Mouse (Mus musculus): ENCODE measurements around the gene Rhoh. TPM values are rescaled to one million over a fixed set of nuclear protein-coding genes. Genes with fewer than 3 reads are reported as not detected.

Rhoh gene
- total RNA-seq (2022): 1 to 10 TPM in 3 of 4 experiments, under 1 TPM in 1; 0.94 to 3.7 (median 1.8) TPM

DNA sequence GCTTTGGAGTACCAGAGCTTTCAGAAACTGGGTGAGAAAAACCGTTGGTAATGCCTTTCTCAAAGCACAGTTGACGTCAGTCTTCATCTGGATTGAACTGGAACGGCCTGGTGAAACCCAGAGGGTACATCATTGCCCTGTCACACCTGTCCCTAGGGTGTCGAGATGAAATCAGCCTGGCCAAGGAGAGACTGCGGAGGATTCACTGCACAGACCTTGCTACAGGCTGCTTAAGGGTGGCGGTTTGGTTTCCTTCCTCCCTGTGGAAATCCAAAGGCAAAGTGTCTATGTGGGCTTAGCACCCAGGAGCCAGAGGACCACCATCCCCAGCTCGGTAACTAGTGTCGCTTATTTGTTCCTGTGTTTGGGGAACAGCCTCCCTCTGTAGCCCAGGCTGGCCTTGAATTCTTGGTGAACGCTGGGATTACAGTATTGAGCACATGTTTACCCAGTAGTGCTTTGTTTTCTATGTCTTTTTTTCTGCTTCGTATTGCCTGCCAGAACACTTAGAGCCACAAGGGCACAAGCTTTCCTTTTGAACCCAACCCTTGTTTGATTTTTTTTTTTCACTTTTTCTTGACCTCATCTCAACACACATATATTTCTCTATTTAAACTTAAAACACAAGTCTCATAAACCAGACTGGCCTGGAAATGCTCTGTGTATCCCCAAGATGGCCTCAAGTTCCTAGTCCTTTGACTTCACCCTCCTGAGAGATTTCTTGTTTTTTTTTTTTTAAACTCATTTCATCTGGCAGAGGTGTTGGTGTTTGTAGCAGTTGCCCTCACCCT is at the start of gene Rhoh:
Gene Rhoh, plus strand, starts transcription at position 60 of the 791 bp plus-strand sequence.
- DNase-seq (ENCODE audit: low spot score in 2 of 2): no peak

DNA sequence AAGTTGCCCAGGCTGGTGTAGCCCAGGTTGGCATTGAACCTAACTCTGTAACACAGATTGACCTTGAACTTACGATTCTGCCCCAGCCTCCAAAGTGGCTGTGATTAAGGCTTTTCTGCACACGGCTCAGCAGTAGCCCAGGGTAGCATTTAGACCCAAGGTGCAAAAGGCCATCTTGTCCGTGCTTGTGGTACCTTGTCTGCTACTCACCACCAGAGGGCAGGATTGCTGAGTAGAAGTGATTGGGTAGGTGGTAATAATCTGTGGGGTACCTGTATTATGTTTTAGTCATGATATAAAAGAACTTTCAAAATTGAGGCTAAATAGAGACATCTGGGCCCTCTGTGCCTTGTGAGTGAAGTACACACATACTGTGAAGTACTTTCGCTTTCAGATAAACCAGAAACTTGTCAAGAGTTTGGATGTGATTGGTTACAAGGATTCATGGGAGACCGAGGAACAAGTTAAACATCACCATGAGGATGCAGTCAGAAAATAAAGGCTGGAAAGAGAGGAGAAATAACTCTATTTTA is 37.3 kb upstream of the Rhoh start:
- DNase-seq (ENCODE audit: low spot score in 2 of 2): peak in 1 of 2 experiments; percentile 16

DNA sequence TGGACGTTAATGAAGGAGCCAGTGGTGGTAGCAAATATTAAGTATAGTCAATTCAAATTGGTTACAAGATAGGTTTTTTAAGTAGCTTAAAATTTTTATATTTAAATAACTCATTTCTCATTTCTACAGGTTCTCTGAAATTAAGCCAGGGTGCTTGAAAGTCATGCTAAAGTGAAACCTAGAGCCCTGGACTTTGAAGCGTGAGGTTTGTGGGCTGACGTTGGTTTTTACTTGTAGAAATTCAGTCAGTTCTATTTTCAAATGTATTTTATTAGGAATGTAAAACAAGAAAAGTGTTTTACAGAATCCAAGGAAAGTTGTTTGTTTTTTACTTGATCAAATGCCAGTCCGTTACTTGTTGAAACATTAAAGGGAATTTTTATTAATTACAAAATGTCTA is 34.5 kb upstream of the Rhoh start:
- no peak for DNase-seq (ENCODE audit: low spot score in 2 of 2)

DNA sequence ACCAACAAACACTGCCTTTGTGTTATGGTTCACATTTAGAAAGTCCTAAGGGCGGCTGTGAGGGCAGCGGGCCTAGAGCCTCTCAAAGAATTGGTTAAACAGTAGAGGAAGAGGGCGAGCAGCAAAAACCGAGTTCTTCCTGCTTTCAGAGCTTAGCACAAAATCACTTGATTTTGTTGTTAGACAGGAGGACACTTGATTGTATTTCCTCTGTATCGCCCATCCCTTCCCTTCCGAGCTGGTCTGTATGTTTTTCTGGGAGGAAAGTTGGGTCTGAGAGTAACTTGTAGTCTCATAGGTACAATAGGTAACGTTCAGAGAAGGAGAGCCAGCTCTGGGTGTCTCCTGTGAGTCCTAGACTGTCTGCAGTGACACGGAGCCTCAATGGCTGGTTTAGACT is 33.9 kb upstream of the Rhoh start:
- no peak for DNase-seq (ENCODE audit: low spot score in 2 of 2)

DNA sequence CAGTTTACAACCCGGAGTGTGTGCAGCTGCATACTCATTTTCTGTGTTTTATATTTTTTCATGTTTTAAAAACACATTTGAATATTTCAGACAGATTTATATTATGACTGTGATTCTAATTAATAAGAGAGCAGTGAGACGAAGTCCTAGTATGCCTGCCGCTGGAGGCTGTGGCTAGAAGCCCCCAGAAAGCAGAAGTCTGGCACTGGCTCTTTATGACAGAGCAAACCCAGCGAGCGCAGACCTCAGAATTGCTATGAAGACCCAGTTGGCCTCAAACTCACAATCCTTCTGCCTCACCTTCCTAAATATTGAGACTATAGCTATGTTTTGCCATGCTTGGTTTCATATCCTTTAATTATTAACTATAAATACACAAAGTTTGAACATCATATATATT is 32.8 kb upstream of the Rhoh start:
- no peak for DNase-seq (ENCODE audit: low spot score in 2 of 2)

DNA sequence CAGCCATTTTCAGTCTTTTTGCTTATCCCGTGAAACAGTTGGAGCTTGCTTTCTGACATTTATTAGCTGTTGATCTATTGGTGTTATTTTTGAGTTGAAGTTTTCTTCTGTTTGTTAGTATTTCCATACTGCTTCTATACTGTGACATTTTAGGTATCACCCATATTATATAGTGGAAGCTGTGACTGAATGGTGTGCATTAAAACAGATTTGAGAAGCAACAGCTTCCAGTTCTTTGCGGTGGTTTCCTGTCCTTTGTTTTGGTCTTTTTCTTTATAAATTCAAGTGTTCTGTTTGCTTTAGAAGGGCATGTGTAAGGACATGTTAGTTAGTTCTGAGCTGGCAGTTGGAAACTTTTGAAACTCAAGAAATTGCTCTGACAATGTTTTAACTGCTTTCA is 32.0 kb upstream of the Rhoh start:
- no peak for DNase-seq (ENCODE audit: low spot score in 2 of 2)

DNA sequence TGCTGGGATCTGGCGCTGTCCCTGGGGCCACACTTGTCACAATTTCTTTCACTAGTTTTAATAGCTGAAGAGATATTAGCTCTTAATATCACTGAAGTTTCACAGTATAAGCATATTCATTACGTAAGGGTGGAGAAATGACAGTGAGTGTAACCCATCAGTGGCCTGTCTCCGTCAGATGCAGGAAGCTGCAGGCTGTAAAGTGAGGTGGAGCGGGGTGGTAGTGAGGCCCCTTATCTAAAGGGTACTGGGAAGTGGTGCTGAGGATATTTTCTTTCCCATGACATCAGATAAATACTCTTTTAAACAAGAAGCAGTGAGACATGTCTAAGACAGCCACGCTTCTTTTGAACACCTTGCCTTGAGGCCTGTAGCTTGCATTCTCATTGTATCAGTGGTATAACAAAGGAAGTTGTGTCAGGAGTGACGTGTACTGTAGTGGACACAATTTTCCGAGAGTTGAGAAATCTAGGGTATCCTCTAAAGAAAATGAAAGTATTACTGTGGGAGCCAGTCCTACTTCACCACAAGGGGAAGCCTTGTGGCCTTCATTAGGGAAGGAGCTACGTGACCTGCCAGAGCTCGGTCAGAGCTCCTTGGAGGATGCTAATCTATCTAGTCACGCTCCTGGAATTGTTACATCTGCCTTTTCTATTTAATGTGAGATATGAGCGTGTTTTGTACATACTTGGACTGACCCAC is 28.9 kb upstream of the Rhoh start:
- no peak for DNase-seq (ENCODE audit: low spot score in 2 of 2)

DNA sequence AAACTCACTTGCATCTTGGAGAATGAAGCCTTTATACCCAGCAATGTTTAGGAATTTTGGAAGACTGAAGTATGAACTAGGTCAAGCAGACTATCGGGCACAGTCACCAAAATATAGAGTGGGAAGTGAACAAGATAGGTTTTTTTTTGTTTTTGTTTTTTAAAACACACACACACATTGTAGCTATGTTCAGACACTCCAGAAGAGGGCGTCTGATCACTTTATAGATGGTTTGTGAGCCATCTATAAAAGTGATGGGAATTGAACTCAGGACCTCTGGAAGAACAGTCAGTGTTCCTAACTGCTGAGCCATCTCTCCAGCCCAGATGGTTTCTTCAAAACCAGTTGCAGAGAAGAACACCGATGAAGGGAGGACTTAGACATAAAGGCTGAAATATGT is 27.9 kb upstream of the Rhoh start:
- no peak for DNase-seq (ENCODE audit: low spot score in 2 of 2)

DNA sequence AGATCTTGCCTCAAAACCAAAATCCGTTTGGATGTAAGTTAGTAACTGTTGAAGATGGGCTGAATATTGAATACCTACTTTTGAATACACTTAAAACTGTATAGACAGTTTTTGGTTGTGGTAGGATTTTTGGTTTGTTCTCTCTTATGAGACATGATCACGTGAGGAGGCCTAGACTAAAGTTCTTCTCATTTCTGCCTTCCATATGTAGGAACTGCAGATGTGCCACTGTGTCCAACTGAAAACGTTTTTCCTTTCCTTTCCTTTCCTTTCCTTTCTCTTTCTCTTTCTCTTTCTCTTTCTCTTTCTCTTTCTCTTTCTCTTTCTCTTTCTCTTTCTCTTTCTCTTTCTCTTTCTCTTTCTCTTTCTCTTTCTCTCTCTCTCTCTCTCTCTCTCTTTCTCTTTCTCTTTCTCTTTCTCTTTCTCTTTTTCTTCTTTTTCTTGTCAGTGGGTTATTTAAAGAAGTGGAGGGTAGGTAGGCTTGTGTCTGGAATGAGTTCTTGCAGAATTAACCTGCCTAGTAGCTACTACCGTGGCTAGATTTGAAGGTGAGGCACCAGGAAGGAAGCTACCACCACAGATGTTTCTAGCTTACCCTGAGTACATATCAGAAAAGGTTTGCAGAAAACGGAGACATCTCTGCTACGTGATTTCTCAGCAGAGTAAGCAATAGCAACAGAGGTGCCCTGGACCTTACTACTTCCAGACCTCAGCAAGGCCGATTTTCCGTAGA is 27.1 kb upstream of the Rhoh start:
- no peak for DNase-seq (ENCODE audit: low spot score in 2 of 2)

DNA sequence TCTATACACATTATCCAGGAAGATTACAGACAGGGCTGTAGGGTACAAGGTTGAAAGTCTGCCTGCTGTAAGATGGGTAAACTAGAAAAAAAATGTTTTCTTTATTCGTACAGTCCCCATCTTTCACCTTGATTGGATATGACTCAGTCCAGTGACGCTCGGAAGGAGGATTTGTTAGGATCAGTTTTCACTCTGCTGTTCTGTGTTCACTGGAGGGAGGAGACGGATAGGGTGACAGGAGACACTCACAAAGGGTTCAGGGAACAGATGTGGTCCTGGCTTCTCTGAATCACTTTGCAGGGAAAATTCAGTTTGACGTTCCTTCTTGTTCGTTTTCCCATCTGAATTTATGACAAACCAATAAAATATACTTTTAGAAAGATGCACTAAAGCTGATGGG is 23.0 kb upstream of the Rhoh start:
- no peak for DNase-seq (ENCODE audit: low spot score in 2 of 2)

DNA sequence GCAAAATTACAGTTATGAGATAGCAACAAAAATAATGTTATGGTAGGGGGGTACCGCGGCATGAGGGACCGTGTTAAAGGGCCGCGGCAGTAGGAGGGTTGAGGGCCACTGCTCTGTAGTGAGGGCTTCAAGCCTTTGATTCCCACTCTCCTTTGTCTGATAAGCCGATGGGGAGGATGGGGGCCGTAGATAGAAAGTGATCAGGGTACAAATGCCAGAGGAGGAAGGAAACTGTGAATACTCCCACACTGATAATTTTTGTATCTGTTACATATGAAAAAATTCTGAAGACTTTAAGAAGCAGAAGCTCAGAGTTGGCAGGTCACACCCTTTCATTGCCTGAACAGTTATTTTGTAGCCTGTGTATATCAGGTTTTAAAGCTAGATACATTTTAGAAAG is 18.1 kb upstream of the Rhoh start:
- DNase-seq (ENCODE audit: low spot score in 2 of 2): no peak

DNA sequence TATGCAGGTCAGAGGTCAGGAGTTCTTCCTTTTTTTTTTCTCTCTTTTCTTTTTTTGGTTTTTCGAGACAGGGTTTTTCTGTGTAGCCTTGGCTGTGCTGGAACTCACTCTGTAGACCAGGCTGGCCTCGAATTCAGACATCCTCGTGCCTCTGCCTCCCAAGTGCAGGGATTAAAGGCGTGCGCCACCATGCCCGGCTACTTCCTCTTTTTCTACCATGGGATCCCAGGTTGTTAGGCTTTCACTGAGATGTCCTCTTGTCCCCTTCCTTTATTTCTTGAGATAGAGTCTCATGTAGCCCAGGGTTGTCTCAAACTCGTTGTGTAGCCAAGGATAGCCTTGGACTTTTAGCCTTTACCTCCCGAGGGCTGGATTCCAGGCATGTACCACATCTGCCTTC is 14.5 kb upstream of the Rhoh start:
- no peak for DNase-seq (ENCODE audit: low spot score in 2 of 2)

DNA sequence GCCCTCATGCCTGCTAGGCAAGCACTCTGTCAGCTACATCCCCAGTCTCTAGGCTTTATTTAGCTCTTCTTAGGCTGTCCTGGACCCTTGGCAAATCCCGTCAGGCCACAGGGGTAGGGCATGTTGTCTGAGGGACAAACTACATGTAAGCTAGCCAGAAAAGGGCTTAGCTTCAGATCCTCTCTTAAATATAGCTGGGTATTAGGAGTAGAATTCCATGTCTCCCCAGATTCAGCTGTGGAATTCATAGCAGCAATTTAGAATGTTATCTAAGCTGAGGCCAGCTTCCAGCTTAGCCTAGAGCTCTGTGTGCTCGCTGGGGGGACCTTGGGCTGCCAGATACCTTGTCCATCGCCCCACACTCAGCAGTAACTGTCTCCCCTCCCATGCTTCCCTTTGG is 14.1 kb upstream of the Rhoh start:
- DNase-seq (ENCODE audit: low spot score in 2 of 2): no peak

DNA sequence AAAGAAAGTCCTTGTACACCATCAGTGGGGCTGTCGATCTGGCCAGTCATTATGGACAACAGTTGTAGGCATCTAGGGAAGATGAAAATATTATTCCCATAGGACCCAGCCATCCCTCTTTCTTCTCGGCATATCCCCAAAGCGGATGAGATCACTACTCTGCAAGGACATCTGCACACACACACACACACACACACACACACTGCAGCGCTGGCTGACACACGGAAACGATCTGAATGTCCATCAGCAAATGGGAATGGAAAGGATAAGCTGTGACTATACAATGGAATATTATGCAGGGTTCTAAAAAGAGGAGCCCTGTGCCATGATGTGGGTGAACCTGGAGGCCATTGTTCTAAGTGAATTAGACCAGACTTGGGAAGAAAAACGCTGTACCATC is 13.4 kb upstream of the Rhoh start:
- no peak for DNase-seq (ENCODE audit: low spot score in 2 of 2)

DNA sequence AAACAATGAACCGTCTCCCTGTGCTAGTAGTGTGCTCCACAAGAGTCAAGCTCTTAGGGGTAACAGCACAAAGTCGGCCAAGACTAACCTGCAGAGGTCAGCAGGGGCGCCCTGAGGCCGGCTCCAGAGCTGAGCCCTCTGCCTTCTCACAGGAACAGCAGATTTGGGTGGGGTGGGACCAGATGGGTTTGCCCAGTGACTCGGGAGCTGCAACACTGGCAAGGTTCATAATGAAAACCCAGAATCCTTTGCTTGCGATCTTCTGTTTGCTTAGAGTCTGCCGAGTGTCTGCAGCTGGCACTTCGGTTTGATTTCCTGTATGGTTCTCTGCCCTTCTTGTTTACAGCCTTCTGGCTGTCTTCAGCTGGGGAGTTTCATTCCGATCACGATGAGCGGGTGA is 10.2 kb upstream of the Rhoh start:
- DNase-seq (ENCODE audit: low spot score in 2 of 2): no peak

DNA sequence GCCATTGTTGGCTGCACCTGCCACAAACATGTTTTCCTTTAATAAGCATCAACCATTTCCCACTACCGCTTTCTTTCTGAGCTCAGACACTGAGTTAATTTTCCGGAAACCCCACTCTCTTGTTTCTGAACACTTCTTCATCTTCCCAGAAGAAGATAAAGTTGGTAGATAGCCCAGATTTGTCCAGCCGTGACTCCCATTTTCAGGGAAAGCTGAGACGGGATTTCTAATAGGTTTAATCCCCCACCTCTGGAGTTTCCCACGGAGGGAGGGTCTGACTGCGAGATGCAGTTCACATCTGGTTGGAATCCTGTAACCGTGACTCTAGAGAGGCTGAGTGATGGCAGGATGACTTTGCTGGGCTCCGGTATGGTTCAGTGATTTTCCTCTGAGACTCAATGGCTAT is 6.2 kb upstream of the Rhoh start:
- no peak for DNase-seq (ENCODE audit: low spot score in 2 of 2)

DNA sequence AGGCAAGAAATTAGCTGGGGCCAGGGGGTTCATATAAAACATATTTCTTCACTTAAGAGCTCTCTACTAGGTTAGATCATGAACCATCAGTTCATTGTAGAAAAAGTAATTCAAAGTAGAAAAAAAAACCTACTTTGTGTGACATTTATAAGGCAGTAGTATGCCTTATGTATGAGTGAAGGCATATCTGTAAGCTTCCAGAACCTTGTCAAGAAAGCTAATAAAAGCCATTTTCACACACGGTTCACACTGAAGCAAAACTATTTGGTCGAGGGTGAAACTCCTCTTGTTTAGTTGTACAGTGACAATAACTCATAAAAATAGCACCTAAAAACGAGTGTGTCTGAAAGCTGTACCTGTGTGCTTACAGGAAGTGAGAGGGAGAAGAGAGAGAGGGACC is 5.4 kb upstream of the Rhoh start:
- DNase-seq (ENCODE audit: low spot score in 2 of 2): no peak

DNA sequence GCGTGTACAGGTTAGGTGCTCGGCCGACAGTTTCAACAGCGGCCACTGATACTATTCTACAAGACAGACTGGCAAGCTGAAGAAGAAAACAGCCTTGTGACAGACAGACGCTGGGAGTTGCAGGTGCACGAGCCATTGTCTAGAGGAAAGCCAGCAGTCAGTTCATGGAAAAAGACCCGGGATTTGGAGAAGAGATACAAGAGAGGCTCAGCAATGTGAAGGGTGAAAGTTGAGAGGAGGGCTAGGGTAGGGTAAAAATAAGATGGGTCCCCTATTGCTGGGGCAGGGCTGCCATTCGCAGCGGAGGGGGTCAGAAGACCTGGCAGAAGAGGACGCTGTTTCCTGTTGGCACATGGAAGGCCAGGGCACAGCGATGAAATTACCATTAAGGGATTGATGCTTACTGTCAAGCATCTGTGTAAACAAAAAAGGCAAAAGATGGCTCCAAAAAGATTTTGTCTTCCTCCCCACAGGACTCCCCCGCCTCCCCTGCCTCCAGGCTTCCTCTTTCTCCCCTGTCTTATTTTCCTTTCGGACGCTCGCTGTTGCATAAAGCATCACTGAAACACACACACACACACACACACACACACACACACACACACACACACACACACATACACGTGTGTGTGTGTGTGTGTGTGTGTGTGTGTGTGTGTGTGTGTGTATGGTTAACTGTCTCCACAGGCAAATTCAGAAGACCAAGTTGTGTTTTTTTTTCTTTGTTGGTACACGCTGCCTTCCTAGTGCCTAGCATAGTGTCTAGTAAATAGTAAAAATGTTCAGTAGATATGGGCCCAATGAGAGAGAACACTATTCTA is 4.2 kb upstream of the Rhoh start:
- DNase-seq (ENCODE audit: low spot score in 2 of 2): no peak

DNA sequence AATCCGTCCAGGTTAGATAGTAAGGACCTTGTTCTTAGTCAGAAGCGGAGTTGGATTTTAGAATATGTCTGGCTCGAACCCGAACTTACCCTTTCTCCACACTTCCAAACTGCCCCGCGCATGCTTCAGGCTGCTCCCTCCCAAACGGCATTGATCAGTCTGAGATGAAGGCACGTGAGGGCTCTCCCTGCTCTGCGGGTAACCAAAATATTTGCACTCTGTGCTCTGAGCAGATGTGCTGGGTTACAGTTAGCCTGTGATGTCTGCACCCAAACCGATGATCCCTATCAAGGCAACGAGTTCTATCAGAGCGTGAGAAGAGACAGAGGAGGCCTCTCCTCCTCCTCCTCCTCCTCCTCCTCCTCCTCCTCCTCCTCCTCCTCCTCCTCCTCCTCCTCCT is 3.1 kb upstream of the Rhoh start:
- DNase-seq (ENCODE audit: low spot score in 2 of 2): no peak

DNA sequence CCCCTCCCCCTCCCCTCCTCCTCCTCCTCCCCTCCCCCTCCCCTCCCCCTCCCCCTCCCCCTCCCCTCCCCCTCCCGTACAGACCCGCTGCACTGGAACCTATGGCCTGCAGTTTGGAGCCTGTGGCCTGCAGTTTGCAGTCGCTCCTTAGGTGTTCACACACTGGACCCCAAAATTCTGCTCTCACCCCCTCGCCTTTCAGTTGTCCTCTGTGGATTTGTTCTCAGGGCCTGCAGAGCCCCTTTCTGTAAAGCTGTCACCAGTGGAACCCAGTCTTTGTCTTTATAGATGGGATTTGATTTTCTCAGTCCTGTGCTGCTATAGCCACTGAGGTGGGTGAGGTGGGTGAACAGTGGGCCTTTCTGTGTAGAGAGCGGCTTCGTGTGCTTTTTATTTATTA is 2.7 kb upstream of the Rhoh start:
- no peak for DNase-seq (ENCODE audit: low spot score in 2 of 2)

DNA sequence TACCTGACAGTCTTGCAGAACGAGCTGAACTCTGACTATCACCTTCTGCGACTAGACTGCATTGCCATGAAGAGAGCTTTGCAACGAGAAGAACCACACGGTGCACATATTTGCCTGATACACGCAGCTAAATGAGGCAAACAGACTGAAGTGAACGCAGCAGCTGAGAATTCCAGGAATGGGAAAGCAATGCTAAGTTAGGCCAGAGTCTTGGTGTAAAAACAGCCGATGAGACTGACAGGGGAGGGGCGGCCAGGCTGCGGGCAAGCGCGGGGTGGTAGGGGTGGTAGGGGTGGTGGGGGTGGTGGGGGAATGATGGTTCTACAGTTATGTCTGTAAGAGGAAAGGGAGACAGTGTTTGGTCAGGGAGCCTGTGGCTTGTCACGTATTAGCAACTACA is 2.1 kb upstream of the Rhoh start:
- no peak for DNase-seq (ENCODE audit: low spot score in 2 of 2)
